Mouse (Mus musculus): ENCODE measurements around the gene Gxylt2. TPM values are rescaled to one million over a fixed set of nuclear protein-coding genes. Genes with fewer than 3 reads are reported as not detected.

Gxylt2 gene
- total RNA-seq, 2 experiments from 2014 or later, result 0.66 to 0.67 TPM

DNA sequence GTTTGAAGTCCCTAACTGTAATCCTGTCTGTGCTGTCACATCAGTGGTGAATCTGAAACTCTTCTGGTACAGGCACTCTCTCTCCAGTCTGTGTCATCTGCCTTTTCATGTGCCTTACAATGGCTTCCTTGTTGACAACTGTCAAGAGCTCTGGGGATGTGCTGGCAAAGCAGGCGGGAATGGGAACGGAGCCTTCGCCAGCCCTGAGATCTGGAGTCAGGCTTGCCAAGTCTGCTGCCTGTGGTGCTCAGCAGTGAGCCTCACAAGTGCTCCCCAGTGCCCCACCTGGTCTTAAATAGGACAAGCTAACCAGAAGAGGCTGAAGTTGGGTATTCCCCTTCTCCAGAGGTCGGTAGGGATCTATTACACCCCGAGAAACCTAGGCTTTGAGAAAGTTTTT is 3.8 kb upstream of the Gxylt2 start:
- DNase-seq, result no peak
- TF ChIP-seq CTCF (IDR thresholded peaks at IDR 0.05), result no peak
- Histone ChIP-seq H3K4me3 (no peak overlapping the region), H3K27ac (no peak overlapping the region)
- intact Hi-C loops (cut with DNase I), result no loop called here

DNA sequence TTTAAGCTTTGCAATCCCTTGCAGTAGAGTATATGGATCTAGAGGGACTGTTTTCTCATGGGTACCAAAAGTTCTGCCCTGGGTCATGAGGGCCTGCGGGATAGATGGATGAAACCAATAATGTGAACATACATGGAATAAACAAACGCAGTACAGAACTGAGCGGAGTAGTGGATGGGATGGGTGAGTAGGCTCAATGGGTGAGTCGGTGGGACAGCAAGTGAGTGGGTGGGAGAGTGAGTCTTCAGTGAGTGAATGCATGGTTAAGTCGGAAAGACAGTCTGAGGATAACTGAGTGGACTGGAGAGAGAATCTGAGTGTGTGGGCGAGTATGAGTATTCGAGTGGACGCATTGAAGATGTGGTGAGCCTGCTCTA is 349 bp upstream of the Gxylt2 start:
- intact Hi-C loops (cut with DNase I), result no loop called here
- no peak for DNase-seq
- no peak for TF ChIP-seq CTCF (IDR thresholded peaks at IDR 0.05)
- Histone ChIP-seq H3K27ac (peak overlapping the region; percentile 56; the same call in 1 of the 2 replicates), H3K4me3 (peak overlapping the region; percentile 73)

DNA sequence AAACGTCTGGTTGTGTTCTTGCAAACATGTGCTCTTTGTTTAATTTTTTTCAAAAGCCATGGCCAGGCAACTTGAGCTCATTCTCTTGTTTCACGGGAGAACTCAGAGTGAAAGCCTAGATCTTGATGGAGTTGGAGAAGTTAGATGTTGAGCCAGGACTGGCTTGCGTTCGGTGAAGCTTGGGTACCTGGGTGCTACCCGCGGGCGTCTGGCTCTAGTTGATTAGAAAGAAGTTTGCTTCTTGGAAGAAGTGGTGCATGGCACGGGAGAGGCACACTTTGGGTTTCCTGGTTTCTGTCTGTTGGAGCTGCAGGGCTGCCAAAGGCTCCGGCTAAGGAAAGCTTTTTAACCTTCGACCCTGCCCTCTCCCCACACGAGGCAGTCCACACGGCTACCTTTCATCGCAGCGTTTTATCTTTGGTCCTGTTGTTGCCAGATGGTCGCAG is 855 bp downstream of the Gxylt2 start:
- DNase-seq, result no peak
- intact Hi-C loops (cut with DNase I), result no loop called here
- TF ChIP-seq CTCF (IDR thresholded peaks at IDR 0.05), result no peak
- Histone ChIP-seq H3K27ac (peak overlapping the region; percentile 56), H3K4me3 (peak overlapping the region; percentile 73)

DNA sequence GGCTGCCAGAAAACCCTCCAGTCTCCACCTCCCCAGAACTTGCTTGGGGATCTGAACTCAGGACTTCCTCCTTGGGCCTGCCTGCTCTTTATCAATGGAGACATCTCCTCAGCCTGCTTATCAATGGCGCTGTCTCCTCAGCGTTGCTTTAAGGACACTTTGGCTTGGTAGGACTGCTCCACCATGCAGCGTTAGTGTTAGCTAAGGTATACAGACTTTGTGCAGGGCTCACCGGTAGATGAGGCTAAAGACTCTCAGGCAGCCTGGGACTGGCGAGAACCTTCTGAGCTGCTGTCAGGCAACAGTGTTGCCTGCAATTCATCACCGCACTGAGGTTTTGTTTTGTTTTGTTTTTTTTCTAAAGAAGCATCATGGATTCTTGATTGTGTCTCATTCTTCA is 2.3 kb downstream of the Gxylt2 start:
- H3K4me3 ChIP-seq, result no peak overlapping the region
- H3K27ac ChIP-seq, result no peak overlapping the region
- DNase-seq, result no peak
- intact Hi-C loops (cut with DNase I), result no loop called here
- no peak for TF ChIP-seq CTCF (IDR thresholded peaks at IDR 0.05)

DNA sequence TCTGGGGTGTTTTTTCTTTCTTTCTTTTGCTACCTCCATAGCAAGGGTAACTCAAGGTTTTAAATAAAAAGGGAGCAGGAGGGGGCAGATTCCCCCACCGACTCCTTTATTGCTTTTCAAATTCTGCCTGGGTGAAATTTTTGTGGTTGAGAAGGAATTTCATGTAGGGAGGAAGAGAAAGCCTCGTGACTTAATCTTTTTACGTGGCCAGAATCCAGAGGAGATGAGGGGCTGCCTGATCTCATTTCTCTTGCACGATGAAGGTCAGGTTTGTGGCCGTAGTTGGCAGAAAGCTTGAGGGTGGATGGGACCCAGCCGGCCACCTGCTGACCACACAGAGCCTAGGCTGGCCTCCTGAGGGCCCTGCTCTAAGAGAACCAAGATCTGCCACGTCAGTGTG is 3.0 kb downstream of the Gxylt2 start:
- peak; percentile 57 for DNase-seq
- TF ChIP-seq CTCF (IDR thresholded peaks at IDR 0.05), result no peak
- intact Hi-C loops (cut with DNase I), result no loop called here
- no peak overlapping the region for H3K4me3 ChIP-seq
- H3K27ac ChIP-seq, result no peak overlapping the region; the same call in 1 of the 2 replicates

DNA sequence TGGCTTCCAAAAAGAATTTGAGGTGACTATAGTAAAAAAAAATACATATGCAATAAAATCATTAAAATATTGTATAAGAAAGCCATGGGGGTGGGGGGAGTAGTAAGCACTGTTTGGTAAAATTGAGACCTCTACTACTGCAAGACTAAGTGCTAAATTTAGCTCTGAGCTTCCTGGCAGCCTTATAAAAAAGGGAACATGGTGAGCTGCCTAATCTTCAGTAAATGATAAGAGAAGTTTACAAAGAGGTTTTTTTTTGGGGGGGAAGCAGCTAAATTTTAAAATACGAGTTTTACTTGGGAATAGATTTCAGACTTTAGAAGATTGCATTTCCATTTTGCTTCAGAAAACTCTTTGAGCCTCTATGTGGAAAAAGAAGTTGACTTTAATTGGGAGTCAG is 3.7 kb downstream of the Gxylt2 start:
- intact Hi-C loops (cut with DNase I), result no loop called here

DNA sequence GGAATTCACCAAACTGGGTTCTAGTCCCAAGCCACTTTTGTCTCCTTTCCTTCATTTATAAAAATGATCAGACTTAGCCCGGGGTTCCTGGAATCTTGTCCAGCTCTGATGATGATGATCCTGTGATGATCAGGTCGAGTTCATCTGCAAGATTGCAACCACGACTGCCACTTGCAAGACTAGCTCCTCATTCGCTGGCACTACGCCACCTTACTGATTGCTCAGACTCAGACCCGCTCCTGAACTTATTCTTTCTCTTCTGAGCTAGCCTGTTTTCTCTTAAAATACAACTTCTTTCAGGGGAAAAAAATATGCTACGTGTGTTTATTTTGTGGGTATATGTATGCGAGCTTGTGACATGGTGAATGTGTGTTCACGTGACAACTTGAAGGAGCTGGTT is 4.5 kb downstream of the Gxylt2 start:
- H3K27ac ChIP-seq, result no peak overlapping the region
- no peak for TF ChIP-seq CTCF (IDR thresholded peaks at IDR 0.05)
- no peak overlapping the region for H3K4me3 ChIP-seq
- intact Hi-C loops (cut with DNase I), result no loop called here
- peak; percentile 39 for DNase-seq

More for the DNA sequence above, 3.7 kb downstream of the Gxylt2 start:
- TF ChIP-seq CTCF (IDR thresholded peaks at IDR 0.05), result no peak
- H3K27ac ChIP-seq, result no peak overlapping the region
- H3K4me3 ChIP-seq, result no peak overlapping the region
- no peak for DNase-seq

DNA sequence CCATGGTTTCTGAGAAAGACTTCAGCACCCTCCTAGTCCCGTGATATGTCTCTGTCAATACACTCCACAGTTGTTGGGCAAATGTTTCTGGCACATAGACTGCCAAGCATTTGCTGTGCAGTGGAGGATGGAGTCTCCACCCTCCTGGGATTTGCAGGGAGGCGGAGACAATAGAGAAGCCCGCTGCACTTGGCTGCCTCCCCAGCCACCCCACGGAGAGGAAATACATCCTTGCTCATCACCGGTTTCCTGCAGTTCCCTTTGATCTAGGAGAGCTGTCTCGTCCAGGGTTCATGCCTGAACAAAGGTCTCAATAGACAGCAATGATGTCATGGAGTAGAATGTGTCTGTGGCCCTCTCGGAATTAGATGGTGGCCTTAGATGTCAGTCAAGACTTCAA is 4.9 kb downstream of the Gxylt2 start:
- no peak overlapping the region for H3K4me3 ChIP-seq
- intact Hi-C loops (cut with DNase I), result no loop called here
- DNase-seq, result peak; percentile 61
- H3K27ac ChIP-seq, result no peak overlapping the region
- no peak for TF ChIP-seq CTCF (IDR thresholded peaks at IDR 0.05)

DNA sequence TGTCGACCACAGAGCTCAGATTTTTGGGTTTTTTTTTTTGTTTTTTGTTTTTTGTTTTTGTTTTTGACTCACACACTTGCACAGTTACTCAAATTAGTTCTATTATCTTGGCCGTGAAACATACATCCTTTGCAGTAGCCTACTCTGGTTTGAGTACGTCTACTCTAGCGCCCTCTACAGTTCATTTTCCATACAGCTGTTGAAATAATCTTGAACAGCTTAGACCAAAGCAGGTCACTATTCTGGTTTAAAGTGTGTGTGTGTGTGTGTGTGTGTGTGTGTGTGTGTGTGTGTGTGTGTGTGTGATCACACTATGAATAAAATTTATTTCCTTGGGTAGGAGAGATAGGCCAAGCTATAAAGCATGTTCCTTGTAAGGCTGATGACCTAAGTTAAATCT is 5.6 kb downstream of the Gxylt2 start:
- peak; percentile 38; the same call in 1 of the 2 replicates for TF ChIP-seq CTCF (IDR thresholded peaks at IDR 0.05)
- intact Hi-C loops (cut with DNase I), result no loop called here
- no peak overlapping the region for H3K4me3 ChIP-seq
- no peak overlapping the region for H3K27ac ChIP-seq
- no peak for DNase-seq

DNA sequence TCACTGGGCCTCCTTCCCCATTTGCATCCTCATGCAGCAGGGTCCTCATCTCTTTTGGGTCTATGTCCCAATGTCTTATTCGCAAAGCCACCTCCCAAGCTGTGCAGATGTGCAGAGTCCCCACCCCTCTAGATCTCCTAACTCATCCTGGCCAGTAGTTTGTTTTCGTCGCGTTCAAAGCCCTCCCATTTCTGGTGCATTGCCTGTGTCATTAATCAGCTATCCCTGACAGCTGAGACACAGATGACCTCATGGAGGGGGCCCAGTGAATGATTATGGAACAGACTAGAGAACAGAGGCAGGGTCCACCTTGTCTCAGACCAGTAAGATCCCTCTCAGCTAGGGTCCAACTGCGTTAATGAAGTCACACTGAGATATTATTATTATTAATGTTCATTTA is 6.3 kb downstream of the Gxylt2 start:
- intact Hi-C loops (cut with DNase I), result no loop called here
- H3K27ac ChIP-seq, result no peak overlapping the region
- TF ChIP-seq CTCF (IDR thresholded peaks at IDR 0.05), result no peak

DNA sequence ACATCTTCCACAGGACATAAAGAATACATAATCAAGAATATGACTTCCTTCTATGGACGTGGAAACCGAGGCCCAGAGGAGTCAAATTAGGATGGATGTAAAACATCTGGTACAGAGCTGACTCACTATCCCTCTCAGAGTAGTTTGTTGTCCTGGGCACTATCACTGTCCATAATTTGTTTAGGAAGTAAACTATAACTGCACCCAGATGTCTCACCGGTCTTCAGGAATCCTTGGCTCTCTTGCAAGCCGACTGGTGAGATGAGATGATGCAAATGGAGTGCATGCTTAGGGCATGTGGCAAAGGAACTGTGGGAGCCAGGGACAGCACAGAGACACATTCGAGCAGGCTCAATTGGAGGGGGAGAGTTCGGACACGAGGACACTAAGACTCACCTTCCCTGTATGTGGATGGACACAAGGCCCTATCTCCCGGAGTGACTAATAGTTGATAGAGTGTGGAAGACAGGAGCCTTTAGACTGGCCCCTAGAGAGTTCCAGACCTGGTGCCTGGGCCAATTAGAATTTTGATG is 10.8 kb downstream of the Gxylt2 start:
- H3K27ac ChIP-seq, result no peak overlapping the region
- intact Hi-C loops (cut with DNase I), result no loop called here

More for the DNA sequence above, 6.3 kb downstream of the Gxylt2 start:
- H3K4me3 ChIP-seq, result no peak overlapping the region
- DNase-seq, result no peak

DNA sequence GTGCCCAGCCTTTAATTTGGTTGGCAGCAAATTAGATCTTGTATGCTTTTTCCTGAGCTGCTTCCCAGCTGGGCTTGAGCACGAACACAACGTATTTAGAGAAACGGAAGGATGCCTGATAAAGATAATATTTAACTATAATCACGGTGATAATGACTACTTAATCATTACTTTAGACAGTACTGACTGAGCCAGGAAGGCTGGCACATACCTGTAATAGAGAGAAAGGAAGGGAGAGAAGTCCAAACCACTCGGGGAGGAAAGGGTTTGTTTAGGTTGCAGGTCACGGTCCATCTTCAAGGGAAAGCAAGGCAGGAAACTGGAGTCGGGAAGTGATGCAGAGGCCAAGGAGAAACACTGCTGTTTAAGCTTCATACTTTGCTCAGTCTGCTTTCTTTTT is 11.6 kb downstream of the Gxylt2 start:
- TF ChIP-seq CTCF (IDR thresholded peaks at IDR 0.05), result no peak
- DNase-seq, result no peak
- no peak overlapping the region for H3K4me3 ChIP-seq
- intact Hi-C loops (cut with DNase I), result no loop called here
- H3K27ac ChIP-seq, result no peak overlapping the region

More for the DNA sequence above, 10.8 kb downstream of the Gxylt2 start:
- TF ChIP-seq CTCF (IDR thresholded peaks at IDR 0.05), result no peak
- no peak overlapping the region for H3K4me3 ChIP-seq
- DNase-seq, result no peak

DNA sequence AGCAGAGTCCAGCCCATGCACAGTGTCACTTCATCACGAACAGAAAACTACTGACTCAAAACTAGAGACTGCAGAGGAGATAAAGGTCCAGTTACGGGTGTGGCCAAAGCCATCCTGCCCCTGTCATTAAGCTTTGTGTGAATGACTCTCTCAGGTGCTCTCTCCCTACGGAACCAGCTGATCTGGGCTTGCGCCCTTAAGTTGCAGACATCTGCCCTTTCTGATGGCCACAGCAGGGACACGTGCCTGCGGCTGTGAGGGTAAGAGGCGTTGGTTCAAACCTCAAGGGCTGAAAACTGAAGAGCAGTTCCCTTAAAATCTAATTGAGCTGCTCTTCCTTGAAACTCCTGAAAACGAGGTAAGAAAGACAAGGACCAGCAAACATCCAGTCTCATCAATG is 12.3 kb downstream of the Gxylt2 start:
- no peak for TF ChIP-seq CTCF (IDR thresholded peaks at IDR 0.05)
- no peak for DNase-seq
- Histone ChIP-seq H3K4me3 (no peak overlapping the region), H3K27ac (no peak overlapping the region)
- intact Hi-C loops (cut with DNase I), result no loop called here

DNA sequence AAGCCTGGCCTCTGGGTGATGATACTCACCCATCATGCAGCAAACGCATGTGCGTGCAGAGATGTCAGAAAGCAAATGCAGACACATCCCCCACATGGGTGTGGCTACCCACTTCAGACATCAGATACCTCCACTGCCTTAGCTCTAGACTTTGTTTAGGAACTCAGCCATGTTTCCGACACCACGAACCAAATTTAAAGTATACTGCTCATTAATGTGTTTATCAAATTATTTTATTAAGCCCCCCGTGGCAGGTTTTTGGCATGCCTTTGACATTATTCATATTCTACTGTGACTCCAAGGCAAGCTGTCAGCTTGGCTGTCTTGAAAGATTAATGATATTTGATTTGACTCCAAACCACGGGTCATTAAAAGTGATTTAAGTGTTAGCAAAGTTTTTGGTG is 15.6 kb downstream of the Gxylt2 start:
- DNase-seq, result no peak
- no peak for TF ChIP-seq CTCF (IDR thresholded peaks at IDR 0.05)
- Histone ChIP-seq H3K4me3 (no peak overlapping the region), H3K27ac (no peak overlapping the region)
- intact Hi-C loops (cut with DNase I), result no loop called here

Measured in gastrocnemius, adult 2 months (tissue).